Mouse (Mus musculus) myocyte (in vitro differentiated cells): ENCODE results near the gene Vgll2.

Experiments used
- CEBPB ChIP-seq: IDR thresholded peaks from 2 replicates; pipeline ENCODE4 v1.6.1; 2011; ENCODE audit warnings: mild to moderate bottlenecking, moderate library complexity; ENCODE audit not compliant: poor library complexity, insufficient read depth, severe bottlenecking
- MAX ChIP-seq: IDR thresholded peaks from one replicate; pipeline ENCODE4 v1.6.1; 2011; ENCODE audit warnings: low read depth, mild to moderate bottlenecking, control low read depth
- MYOD1 ChIP-seq, 3 experiments: IDR thresholded peaks; one replicate each; pipeline ENCODE4 v1.6.1; 2011; ENCODE audit warnings: control low read depth in 2 of 3, low read depth in 2 of 3, mild to moderate bottlenecking in 2 of 3, moderate library complexity in 1 of 3; ENCODE audit not compliant: insufficient read length in 2 of 3, control insufficient read depth in 1 of 3
- POLR2A ChIP-seq: IDR thresholded peaks from one replicate; pipeline ENCODE4 v1.6.1; 2011; ENCODE audit warnings: low read depth, mild to moderate bottlenecking, control low read depth, moderate library complexity; ENCODE audit not compliant: insufficient read length
- POLR2AphosphoS2 ChIP-seq: IDR thresholded peaks from one replicate; pipeline ENCODE4 v1.6.1; 2011; ENCODE audit warnings: low read depth, control low read depth; ENCODE audit not compliant: insufficient read length
- TCF3 ChIP-seq: IDR thresholded peaks from one replicate; pipeline ENCODE4 v1.6.1; 2011; ENCODE audit warnings: low read depth, control low read depth; ENCODE audit not compliant: insufficient read length
- USF1 ChIP-seq: IDR thresholded peaks from one replicate; pipeline ENCODE4 v1.6.1; 2011; ENCODE audit warnings: low read depth, mild to moderate bottlenecking, control low read depth, moderate library complexity

- TF ChIP-seq POLR2A (no peak), MAX (no peak), POLR2AphosphoS2 (no peak), MYOD1 (IDR thresholded peaks at IDR 0.05; ENCODE audit: control insufficient read depth in 1 of 3, insufficient read length in 2 of 3, low read depth in 2 of 3) (peak; percentile 87 to 97 (median 96)), CEBPB (peak; percentile 79; the same call in 1 of the 2 replicates), TCF3 (peak; percentile 52), USF1 (no peak)
Measured at GRCm38 (mm10) chr10:51981651-51982050, 40.7 kb upstream of the Vgll2 start.
